Mouse (Mus musculus): ENCODE data around the gene Pappa2.

Gene Pappa2

DNA sequence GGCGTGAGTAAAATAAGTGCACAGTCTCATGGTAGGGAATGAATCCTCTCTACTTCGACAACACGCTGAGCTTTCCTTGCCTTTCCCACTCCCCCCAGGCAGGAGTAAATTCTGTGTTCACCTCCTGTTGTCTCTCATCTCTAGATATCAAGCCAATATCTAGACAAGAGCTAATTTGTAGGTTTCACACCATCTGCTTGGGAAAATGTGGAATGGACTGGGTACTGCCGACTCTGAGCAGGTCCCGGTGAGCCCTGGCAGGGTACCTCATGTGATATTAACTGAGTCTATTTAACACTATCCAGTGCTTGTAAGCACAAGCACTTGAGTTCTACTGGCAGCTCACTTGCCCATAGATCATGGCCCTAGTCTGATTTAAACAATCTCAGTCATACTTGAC lies 64.7 kb downstream of the Pappa2 start:
- in situ Hi-C loops (cut with MboI, MseI), result no loop called here

- in situ Hi-C loops (cut with MboI, MseI), result no loop called here
Observed at GRCm38 (mm10) chr1:158910661-158911060, 69.6 kb downstream of the Pappa2 start.

- in situ Hi-C loops (cut with MboI, MseI), result no loop called here
Observed at GRCm38 (mm10) chr1:158897339-158897738, 83.0 kb downstream of the Pappa2 start.

GRCm38 (mm10) chr1:158894441-158894840 lies 85.8 kb downstream of the Pappa2 start:
- in situ Hi-C loops (cut with MboI, MseI), result no loop called here

DNA sequence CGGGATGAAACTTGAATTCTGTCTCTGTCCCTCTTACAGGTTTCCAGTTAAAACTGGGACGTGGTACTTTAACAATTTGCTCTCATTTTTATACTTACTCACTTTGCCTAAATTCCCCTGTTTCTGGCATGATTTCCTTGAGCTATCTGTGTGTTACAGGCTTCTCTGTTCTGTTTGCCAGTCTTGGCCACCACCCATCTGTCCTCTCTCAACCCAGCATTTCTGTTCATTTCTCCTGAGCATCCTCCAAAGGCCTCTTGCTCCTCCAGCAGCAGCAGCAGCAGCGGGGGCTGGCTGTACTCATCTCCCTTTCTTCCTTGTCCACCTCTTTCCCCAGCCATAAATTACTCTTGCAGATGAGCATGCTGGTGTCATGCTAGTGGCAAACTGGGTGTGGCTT lies 104.8 kb downstream of the Pappa2 start:
- in situ Hi-C loops (cut with MboI, MseI), result no loop called here

GRCm38 (mm10) chr1:158874552-158875077 lies 105.7 kb downstream of the Pappa2 start:
- in situ Hi-C loops (cut with MboI, MseI), result no loop called here

DNA sequence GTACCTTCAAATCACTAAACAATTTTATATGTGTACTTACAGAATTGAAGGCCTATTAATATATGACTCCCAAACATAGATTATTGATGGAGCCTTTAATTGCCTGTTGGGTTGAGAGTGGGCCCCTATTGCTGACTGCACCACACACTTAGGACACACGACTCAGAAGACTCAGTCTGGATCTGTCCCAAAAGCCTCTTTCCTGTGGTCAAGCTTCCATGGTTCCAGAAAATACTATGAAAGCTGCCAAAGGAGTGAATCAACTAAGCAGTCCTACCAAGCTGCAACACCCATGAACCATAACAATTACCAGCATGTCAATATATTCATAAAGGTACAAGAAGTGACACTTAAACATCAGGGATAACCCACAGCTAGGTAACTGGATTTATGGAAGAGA lies 106.7 kb downstream of the Pappa2 start:
- in situ Hi-C loops (cut with MboI, MseI), result no loop called here

GRCm38 (mm10) chr1:158871401-158871800 lies 108.9 kb downstream of the Pappa2 start:
- in situ Hi-C loops (cut with MboI, MseI), result no loop called here

- in situ Hi-C loops (cut with MboI, MseI), result no loop called here
Observed at GRCm38 (mm10) chr1:158860190-158860589, 120.1 kb downstream of the Pappa2 start.

GRCm38 (mm10) chr1:158853936-158854882 lies 126.1 kb downstream of the Pappa2 start:
- in situ Hi-C loops (cut with MboI, MseI), result no loop called here

GRCm38 (mm10) chr1:158852836-158853567 lies 127.3 kb downstream of the Pappa2 start:
- in situ Hi-C loops (cut with MboI, MseI), result no loop called here

DNA sequence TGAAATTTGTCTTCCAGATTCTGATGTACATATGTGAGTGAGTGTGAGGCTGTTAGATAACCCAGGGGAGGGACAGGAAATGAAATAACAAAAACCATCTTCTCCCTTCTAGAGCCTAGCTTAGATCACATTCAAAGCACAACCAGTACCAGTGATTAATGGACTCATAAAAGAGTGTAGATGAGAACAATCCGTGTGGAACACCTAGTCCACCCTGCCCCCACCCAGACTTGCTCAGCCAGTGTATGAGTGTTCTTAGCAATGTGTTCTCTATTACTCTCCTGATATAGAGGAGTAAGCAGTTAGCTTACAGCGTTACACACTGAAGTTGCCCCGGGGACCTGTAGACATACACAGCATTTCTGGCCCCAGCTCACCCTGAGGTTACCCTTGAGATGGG lies 129.8 kb downstream of the Pappa2 start:
- in situ Hi-C loops (cut with MboI, MseI), result no loop called here

- in situ Hi-C loops (cut with MboI, MseI), result no loop called here
Observed at GRCm38 (mm10) chr1:158844604-158845003, 135.7 kb downstream of the Pappa2 start.

DNA sequence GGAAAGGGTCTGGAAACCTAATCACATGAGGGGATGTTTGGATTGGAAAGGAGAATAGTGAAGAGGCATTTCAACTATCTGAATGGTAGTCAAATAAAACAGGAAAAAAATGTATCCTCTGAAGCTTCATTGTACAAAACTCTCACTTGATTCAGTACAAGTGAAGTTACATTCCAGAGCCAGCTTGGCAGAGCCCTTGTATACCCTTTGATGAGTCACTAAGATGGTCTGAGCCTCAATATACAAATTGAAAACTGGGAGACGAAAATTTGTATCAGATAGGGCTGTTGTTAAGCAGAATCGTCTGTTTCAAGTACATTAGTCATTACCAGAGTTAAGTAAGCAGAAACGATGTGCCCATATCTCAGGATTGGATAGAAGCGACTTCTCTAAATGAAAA lies 143.1 kb downstream of the Pappa2 start:
- in situ Hi-C loops (cut with MboI, MseI), result no loop called here

- in situ Hi-C loops (cut with MboI, MseI), result no loop called here
Observed at GRCm38 (mm10) chr1:158830152-158830551, 150.1 kb downstream of the Pappa2 start.

DNA sequence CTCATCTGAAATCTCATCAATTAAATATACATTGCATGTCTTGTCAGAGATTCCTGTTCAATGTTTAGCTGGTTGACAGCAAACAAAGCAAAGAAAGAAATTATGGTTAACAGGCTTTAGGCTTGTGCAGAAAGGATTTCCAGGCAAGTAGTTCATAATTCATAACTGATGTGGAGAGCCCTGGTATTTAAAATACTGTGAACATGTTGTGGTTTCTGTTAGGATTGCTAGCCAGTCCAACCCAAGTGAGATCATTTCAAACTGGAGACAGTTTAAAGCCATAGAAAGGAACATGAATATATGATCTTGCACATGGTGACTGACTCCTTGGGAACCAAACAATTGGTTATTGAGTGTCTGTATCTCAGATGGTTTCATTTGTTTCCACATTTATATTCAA lies 152.4 kb downstream of the Pappa2 start:
- in situ Hi-C loops (cut with MboI, MseI), result no loop called here

GRCm38 (mm10) chr1:158819676-158820075 lies 160.6 kb downstream of the Pappa2 start:
- in situ Hi-C loops (cut with MboI, MseI), result no loop called here

DNA sequence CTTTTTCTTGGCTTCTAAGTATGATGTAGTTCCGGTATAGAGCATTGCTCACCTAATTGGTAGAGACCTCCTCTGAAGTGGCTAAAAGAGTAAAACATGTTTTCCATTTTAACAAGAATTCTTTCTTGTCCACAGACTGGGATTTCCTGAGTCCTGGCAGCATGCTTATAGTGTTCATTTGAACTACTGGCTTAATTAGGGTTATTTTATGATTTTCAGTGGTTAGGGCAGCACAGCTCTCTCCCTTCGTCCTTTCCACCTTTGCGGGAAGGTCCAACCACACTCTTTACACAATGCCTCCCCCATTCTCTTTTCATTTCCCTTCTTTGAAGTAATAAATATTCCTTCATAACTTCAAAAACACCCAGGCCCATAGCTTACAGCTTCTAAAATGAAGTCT lies 163.8 kb downstream of the Pappa2 start:
- in situ Hi-C loops (cut with MboI, MseI), result no loop called here

- in situ Hi-C loops (cut with MboI, MseI), result no loop called here
Observed at GRCm38 (mm10) chr1:158811887-158812286, 168.4 kb downstream of the Pappa2 start.

DNA sequence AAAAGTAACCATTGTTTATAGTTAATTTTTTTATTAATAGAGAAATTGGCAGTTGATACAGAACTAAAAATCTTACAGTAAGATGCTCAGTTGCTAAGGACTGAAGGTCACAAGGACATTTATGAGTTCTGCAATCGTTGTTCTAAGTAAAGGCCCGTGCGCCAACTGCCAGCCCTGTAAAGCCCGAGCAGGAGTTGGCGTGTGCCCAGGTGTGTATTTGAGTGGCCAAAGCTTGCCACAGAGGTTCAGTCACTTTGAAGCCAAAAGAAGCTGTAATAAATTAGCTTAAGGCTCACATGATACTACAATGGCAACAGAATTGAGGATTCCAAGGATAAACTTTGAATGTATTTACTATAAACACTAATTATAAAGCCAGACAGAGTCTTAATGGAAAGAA lies 204.8 kb downstream of the Pappa2 start:
- in situ Hi-C loops (cut with MboI, MseI), result no loop called here

- in situ Hi-C loops (cut with MboI, MseI), result no loop called here
Observed at GRCm38 (mm10) chr1:158773102-158773501, 207.2 kb downstream of the Pappa2 start.

DNA sequence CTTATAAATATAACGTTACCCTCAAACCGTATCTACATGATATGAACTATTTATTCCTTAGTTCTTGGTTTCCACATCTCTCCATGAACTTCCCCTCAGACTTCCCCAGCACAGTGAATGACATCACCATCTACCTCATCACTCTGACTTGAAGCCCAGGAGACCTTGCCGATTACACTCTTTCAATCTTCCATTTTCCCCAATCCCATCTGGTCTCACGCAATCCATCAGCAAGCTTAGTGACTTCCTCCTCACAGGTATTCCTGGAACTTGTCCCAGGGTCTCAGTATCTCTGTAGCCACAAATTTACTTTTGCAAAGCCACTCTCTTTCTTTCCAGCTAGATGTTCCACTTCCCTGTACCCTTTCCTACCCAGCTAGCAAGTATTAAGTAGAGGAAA lies 209.5 kb downstream of the Pappa2 start:
- in situ Hi-C loops (cut with MboI, MseI), result no loop called here
